Mouse (Mus musculus): ENCODE data around the gene Daam1.

DNA sequence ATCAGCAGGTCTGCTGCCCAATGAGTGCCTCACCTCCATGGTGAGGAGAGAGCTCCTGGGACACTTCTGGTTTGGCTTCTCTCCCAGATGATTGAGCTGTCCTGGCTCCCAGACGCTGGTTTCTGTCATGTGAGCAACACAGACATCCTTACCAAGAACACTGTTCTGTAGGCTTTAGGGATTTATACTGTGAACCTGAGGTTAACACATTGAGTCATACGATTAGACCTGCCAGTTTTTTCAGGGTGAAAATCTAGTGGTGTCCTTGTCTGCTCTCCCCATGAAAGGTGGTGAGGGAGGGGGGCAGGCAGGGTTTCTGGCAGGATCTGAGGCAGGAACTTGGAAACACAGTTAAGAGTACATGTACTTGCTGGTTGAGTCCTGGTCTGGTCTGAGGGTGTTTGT is 54.3 kb downstream of the Daam1 start:
- no peak for TF ChIP-seq POLR2A (IDR thresholded peaks at IDR 0.05; ENCODE audit: borderline replicate concordance, extremely low read depth, low read depth, low read length)
- TF ChIP-seq CTCF (IDR thresholded peaks at IDR 0.05; ENCODE audit: insufficient read depth, low read length), result no peak
